1 mouse cellular context compared by ENCODE assay signal in the genomic region with DNA sequence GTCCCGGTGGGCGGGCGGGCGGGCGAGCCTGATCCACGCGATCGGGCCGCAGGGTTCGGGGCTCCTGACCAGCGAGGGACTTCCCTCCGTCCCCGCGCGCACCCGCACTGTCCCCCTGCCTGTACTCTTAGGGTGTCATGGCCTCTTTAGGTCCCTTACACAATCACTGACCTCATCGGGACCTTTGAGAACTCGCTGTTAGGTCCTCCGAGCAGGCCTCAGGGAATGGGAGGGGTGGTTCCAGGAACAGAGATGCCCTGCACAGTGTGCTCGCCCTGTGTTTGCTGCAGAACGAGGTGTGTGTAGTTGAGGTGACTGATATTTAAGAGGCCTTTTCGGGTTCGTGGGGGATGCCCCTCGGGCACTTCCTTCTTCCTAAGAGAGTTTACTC.
TF ChIP-seq lines count a peak whose summit lies in the region.

No protein-coding gene starts in this region.

TF ChIP-seq in CH12.LX, 34 proteins besides CTCF, POLR2A, EP300 and RAD21:
- TF ChIP-seq ZC3H11A (IDR thresholded peaks at IDR 0.05; ENCODE audit: low read depth, low read length) (no peak), ZNF384 (IDR thresholded peaks at IDR 0.05; ENCODE audit: low read depth, low read length) (no peak), GABPA (IDR thresholded peaks at IDR 0.05; ENCODE audit: insufficient replicate concordance, low read depth, low read length) (no peak), KAT2A (IDR thresholded peaks at IDR 0.05; ENCODE audit: insufficient replicate concordance, low read length) (no peak), MEF2A (IDR thresholded peaks at IDR 0.05; ENCODE audit: borderline replicate concordance, low read depth, low read length) (no peak), MAX (IDR thresholded peaks at IDR 0.05; ENCODE audit: low read length) (no peak), E2F4 (IDR thresholded peaks at IDR 0.05; ENCODE audit: insufficient replicate concordance, low read depth, low read length) (no peak), SMC3 (IDR thresholded peaks at IDR 0.05; ENCODE audit: low read depth, low read length) (no peak), ZMIZ1 (IDR thresholded peaks at IDR 0.05; ENCODE audit: low read depth, low read length) (no peak), TBP (conservative IDR thresholded peaks at IDR 0.05; ENCODE audit: low read depth, low read length) (no peak)
